Comparison of ENCODE assay signal across 9 mouse cellular contexts in genomic region chr3:95672461-95672860, GRCm38 (mm10). TPM values are rescaled to one million over a fixed set of nuclear protein-coding genes. Genes with fewer than 3 reads are reported as not detected.
A peak's percentile ranks its signal among the peaks of the same experiment; 100 is the strongest.
DNase-seq lines count a peak whose midpoint lies in the region; ATAC-seq and TF ChIP-seq lines count a peak whose summit lies in the region.
"Had no signal": no experiment of that assay in that cellular context is flagged by ENCODE, and none has a peak within 500 bp of the region (broad histone marks: within the 10 kb centered on the region; RNA-seq: fewer than 3 reads in every experiment).

No protein-coding gene starts in this region.

- TF ChIP-seq POLR2A in lung, adult 2 months (IDR thresholded peaks at IDR 0.05; ENCODE audit: borderline replicate concordance, extremely low read depth, low read depth, low read length) = 0 out of 2 replicates have a peak, but pooled peaks have one; percentile 9

- no peak for TF ChIP-seq CTCF in lung, adult 2 months (IDR thresholded peaks at IDR 0.05; ENCODE audit: insufficient read depth, low read length)

- H3K36me3 ChIP-seq in embryonic facial prominence, embryonic 12.5 days = peaks cover 18% of the 10 kb centered on the region
- peaks cover 16% of the 10 kb centered on the region for H3K36me3 ChIP-seq in limb, embryonic 15.5 days

- H3K4me1 ChIP-seq in lung, adult 2 months (ENCODE audit: control insufficient read depth, insufficient read depth, low read length) = peaks cover 71% of the 10 kb centered on the region
- H3K4me1 ChIP-seq in embryonic facial prominence, embryonic 12.5 days = peaks cover 65% of the 10 kb centered on the region
- H3K4me1 ChIP-seq in limb, embryonic 15.5 days = peaks cover 61% of the 10 kb centered on the region

- H3K27ac ChIP-seq in embryonic facial prominence, embryonic 12.5 days = peak overlapping the region; percentile 93
- H3K27ac ChIP-seq in limb, embryonic 15.5 days = peak overlapping the region; percentile 95

- no peak for ATAC-seq in embryonic facial prominence, embryonic 12.5 days (ENCODE audit: insufficient number of reproducible peaks, insufficient read depth, low FRiP score, low TSS enrichment)
- no peak for ATAC-seq in limb, embryonic 15.5 days (ENCODE audit: insufficient number of reproducible peaks, low FRiP score, low TSS enrichment, low read depth)
- no peak for ATAC-seq in monocyte, adult 5-6 weeks (replicated peaks; ENCODE audit: insufficient number of reproducible peaks, low FRiP score, low TSS enrichment, poor library complexity, severe bottlenecking)

- no peak overlapping the region for H3K9ac ChIP-seq in embryonic facial prominence, embryonic 12.5 days
- no peak overlapping the region for H3K9ac ChIP-seq in limb, embryonic 15.5 days

- H3K4me3 ChIP-seq in lung, adult 2 months (replicated peaks; ENCODE audit: extremely low read depth, low read depth, low read length) = no peak overlapping the region
- H3K4me3 ChIP-seq in embryonic facial prominence, embryonic 12.5 days = no peak overlapping the region
- no peak overlapping the region for H3K4me3 ChIP-seq in limb, embryonic 15.5 days

- peak; percentile 41 for DNase-seq in lung, adult 2 months
- DNase-seq in lung, postnatal 36 days = no peak
- peak; percentile 79 for DNase-seq in thymus, postnatal 0 days (ENCODE audit: low spot score)
- no peak for DNase-seq in adipocyte (ENCODE audit: low spot score)
- DNase-seq in adrenal gland, adult 18-20 months (ENCODE audit: low spot score in 2 of 2) = no peak
- DNase-seq: right cerebral cortex, postnatal 25 days had no signal

- no peaks in the 10 kb centered on the region for H3K9me3 ChIP-seq in embryonic facial prominence, embryonic 12.5 days
- H3K9me3 ChIP-seq in limb, embryonic 15.5 days = no peaks in the 10 kb centered on the region

- no peak overlapping the region for H3K4me2 ChIP-seq in embryonic facial prominence, embryonic 12.5 days (replicated peaks)
- no peak overlapping the region for H3K4me2 ChIP-seq in limb, embryonic 15.5 days

- no peaks in the 10 kb centered on the region for H3K27me3 ChIP-seq in embryonic facial prominence, embryonic 12.5 days
- H3K27me3 ChIP-seq in limb, embryonic 15.5 days = no peaks in the 10 kb centered on the region

- WGBS in lung, adult 2 months = 7% methylated on average over 3 of the region's 3 CpGs
- 32% methylated on average over 3 of the region's 3 CpGs for WGBS in embryonic facial prominence, embryonic 12.5 days
- WGBS in limb, embryonic 15.5 days = 39% methylated on average over 3 of the region's 3 CpGs

RNA-seq across cellular contexts. Expression of gene Mcl1, which starts 13.9 kb away (rescaled TPM):
- polyA plus RNA-seq in lung, adult 2 months (2012; rRNA removed) = 89.2 and 178 TPM in 2 replicates
- polyA plus RNA-seq in embryonic facial prominence, embryonic 12.5 days (2016; fragmentation: Nextera tagmentation; extraction: Ambion mirVana) = 69.8 and 74.0 TPM in 2 replicates
- 35.2 and 46.1 TPM in 2 replicates for polyA plus RNA-seq in limb, embryonic 15.5 days (2015; fragmentation: Nextera tagmentation; extraction: Ambion mirVana)
- 81.3 and 91.3 TPM in 2 replicates for polyA plus RNA-seq in thymus, postnatal 0 days (2015; fragmentation: Nextera tagmentation; extraction: Ambion mirVana)
- 678 to 973 TPM (median 884 TPM) in 3 replicates for total RNA-seq in monocyte, adult 5-6 weeks (2017)
- total RNA-seq in adrenal gland, adult 18-20 months (2021) = 100 to 1,000 TPM; 138 to 228 TPM

RNA-seq across cellular contexts. Expression of gene Adamtsl4, which starts 15.3 kb away (rescaled TPM):
- 51.3 and 52.3 TPM in 2 replicates for polyA plus RNA-seq in lung, adult 2 months (2012; rRNA removed)
- 1.5 and 1.6 TPM in 2 replicates for polyA plus RNA-seq in embryonic facial prominence, embryonic 12.5 days (2016; fragmentation: Nextera tagmentation; extraction: Ambion mirVana)
- polyA plus RNA-seq in limb, embryonic 15.5 days (2015; fragmentation: Nextera tagmentation; extraction: Ambion mirVana) = 5.4 and 11.2 TPM in 2 replicates
- 0.91 and 2.0 TPM in 2 replicates for polyA plus RNA-seq in thymus, postnatal 0 days (2015; fragmentation: Nextera tagmentation; extraction: Ambion mirVana)
- 0.38 to 7.2 TPM (median 0.53 TPM) in 3 replicates for total RNA-seq in monocyte, adult 5-6 weeks (2017)
- 10 to 100 TPM in 1 of 2 experiments, 1 to 10 TPM in 1; 8.6 to 10.1 TPM for total RNA-seq in adrenal gland, adult 18-20 months (2021)

RNA-seq across cellular contexts. Expression of gene Ensa, which starts 47.7 kb away (rescaled TPM):
- 9.3 and 15.7 TPM in 2 replicates for polyA plus RNA-seq in lung, adult 2 months (2012; rRNA removed)
- polyA plus RNA-seq in embryonic facial prominence, embryonic 12.5 days (2016; fragmentation: Nextera tagmentation; extraction: Ambion mirVana) = 85.4 and 85.7 TPM in 2 replicates
- polyA plus RNA-seq in limb, embryonic 15.5 days (2015; fragmentation: Nextera tagmentation; extraction: Ambion mirVana) = 73.4 and 74.7 TPM in 2 replicates
- 58.5 and 65.4 TPM in 2 replicates for polyA plus RNA-seq in thymus, postnatal 0 days (2015; fragmentation: Nextera tagmentation; extraction: Ambion mirVana)
- 127 to 153 TPM (median 131 TPM) in 3 replicates for total RNA-seq in monocyte, adult 5-6 weeks (2017)
- total RNA-seq in adrenal gland, adult 18-20 months (2021) = 100 to 1,000 TPM in 1 of 2 experiments, 10 to 100 TPM in 1; 92.9 to 105 TPM

Comparison
In these comparisons a context has a peak if more than half of its experiments do, and no peak if none do; other contexts are left out.
1. DNase-seq: peak in lung, adult 2 months (single experiment) and thymus, postnatal 0 days (single experiment); none in lung, postnatal 36 days (single experiment), adipocyte (single experiment) and adrenal gland, adult 18-20 months (0 of 2).